Mouse (Mus musculus) kidney, adult 2 months (tissue): ENCODE data around the gene Dusp3.

Source experiments
- CTCF ChIP-seq: fragments of 200-500 bp; conservative IDR thresholded peaks from 2 replicates; pipeline ENCODE4 v1.5.1; 2011; ENCODE audit warnings: low read depth, mild to moderate bottlenecking, control low read depth, low read length, moderate library complexity, mixed read lengths; ENCODE audit not compliant: insufficient read depth, insufficient read length
- POLR2A ChIP-seq: fragments of 200-500 bp; IDR thresholded peaks from one replicate; pipeline ENCODE4 v1.6.1; 2011; ENCODE audit warnings: low read depth, low read length, control low read depth

- no peak for TF ChIP-seq CTCF
- no peak for TF ChIP-seq POLR2A
Measured at GRCm38 (mm10) chr11:101992411-101992810, 5.6 kb upstream of the Dusp3 start.
